Comparison of ENCODE assay signal across 22 mouse cellular contexts in genomic region chr14:78689950-78690349, GRCm38 (mm10).
"Had no signal": no experiment of that assay in that cellular context is flagged by ENCODE, and none has a peak within 500 bp of the region (broad histone marks: within the 10 kb centered on the region; RNA-seq: fewer than 3 reads in every experiment).

No protein-coding gene starts in this region.

- H3K9ac ChIP-seq: forebrain, postnatal 0 days; heart, embryonic 12.5 days; hindbrain, embryonic 13.5 days; hindbrain, embryonic 15.5 days; limb, embryonic 13.5 days; limb, embryonic 15.5 days; liver, embryonic 14.5 days had no signal

- H3K4me1 ChIP-seq: hindbrain, embryonic 15.5 days; limb, embryonic 15.5 days had no signal

- H3K27ac ChIP-seq: heart, embryonic 10.5 days; hindbrain, embryonic 13.5 days; hindbrain, embryonic 15.5 days; hindbrain, postnatal 0 days; limb, embryonic 13.5 days; limb, embryonic 15.5 days; liver, embryonic 14.5 days had no signal

- H3K27me3 ChIP-seq: heart, embryonic 12.5 days; hindbrain, embryonic 13.5 days; hindbrain, embryonic 15.5 days; limb, embryonic 13.5 days; limb, embryonic 15.5 days had no signal

- H3K4me3 ChIP-seq: heart, embryonic 10.5 days; heart, embryonic 12.5 days; hindbrain, embryonic 13.5 days; hindbrain, embryonic 15.5 days; limb, embryonic 13.5 days; limb, embryonic 15.5 days had no signal

- DNase-seq: forebrain, postnatal 0 days; gastrocnemius, postnatal 14 days; gastrocnemius, postnatal 36 days; heart, adult 18-20 months; heart, postnatal 14 days; heart, postnatal 36 days; kidney, adult 2 months; kidney, adult 9 months; kidney, postnatal 14 days; layer of hippocampus, adult 9-11 months; layer of hippocampus, postnatal 36 days; left cerebral cortex, postnatal 4 days; lung, adult 18-20 months had no signal

- H3K9me3 ChIP-seq: heart, embryonic 10.5 days; heart, embryonic 12.5 days; hindbrain, embryonic 13.5 days; hindbrain, embryonic 15.5 days; limb, embryonic 13.5 days; limb, embryonic 15.5 days had no signal

- ATAC-seq: forebrain, postnatal 0 days; hindbrain, postnatal 0 days; intestine, embryonic 16.5 days had no signal

- H3K4me2 ChIP-seq: heart, embryonic 12.5 days; hindbrain, embryonic 13.5 days; hindbrain, embryonic 15.5 days; limb, embryonic 13.5 days; limb, embryonic 15.5 days had no signal

- H3K36me3 ChIP-seq: heart, embryonic 10.5 days; heart, embryonic 12.5 days; hindbrain, embryonic 13.5 days; hindbrain, embryonic 15.5 days; limb, embryonic 13.5 days; limb, embryonic 15.5 days had no signal
